Mouse (Mus musculus) bone marrow macrophage, adult 2 months (primary cell): ENCODE measurements around the gene Cdk5r1.

Experiments used
- CTCF ChIP-seq: IDR thresholded peaks from 2 replicates; pipeline ENCODE4 v1.5.1; 2012; ENCODE audit warnings: low read depth, mild to moderate bottlenecking, low read length, moderate library complexity
- POLR2A ChIP-seq: IDR thresholded peaks from 2 replicates; pipeline ENCODE4 v1.6.1; 2012; ENCODE audit warnings: mild to moderate bottlenecking, low read depth, low read length, borderline replicate concordance

DNA sequence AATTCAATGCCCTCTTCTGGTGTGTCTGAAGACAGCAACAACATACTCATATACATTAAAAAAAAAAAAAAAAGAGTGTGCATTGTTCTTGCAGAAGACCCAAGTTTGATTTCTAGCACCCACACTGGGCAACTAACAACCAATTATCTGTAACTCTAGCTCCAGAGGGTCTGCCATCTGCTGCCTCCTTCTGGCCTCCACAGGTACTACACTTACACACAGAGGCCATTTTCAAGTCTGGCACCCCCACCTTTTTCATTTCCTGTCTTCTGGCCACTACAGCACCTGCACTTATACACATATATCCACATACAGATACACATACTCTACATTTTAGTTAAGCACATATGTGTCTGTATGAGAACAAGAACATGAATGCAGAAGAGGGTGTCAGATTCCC is 50.9 kb downstream of the Cdk5r1 start:
- TF ChIP-seq CTCF (no peak), POLR2A (no peak)
